Mouse (Mus musculus) liver, embryonic 14.5 days (tissue): ENCODE measurements at regions not wholly inside any gene's neighbourhood (a gene's known extent, or its start where the extent isn't known, plus 50 kb on each side); places are given as distances from the start of the nearest gene placed in this dataset.

Source experiments
- ATAC-seq: fragments of 200-750 bp; cut with Nextera tagmentation; 2 replicates; pipeline ENCODE4 v1.8.0; 2017; ENCODE audit warnings: moderate number of reproducible peaks, mild to moderate bottlenecking, moderate library complexity; ENCODE audit not compliant: insufficient read depth
- DNase-seq, 3 experiments: peaks; one replicate each; pipeline ENCODE4 v3.0.0-alpha.2; 2012 to 2013; ENCODE audit warnings: low read depth in 3 of 3, low spot score in 3 of 3
- H3K27ac ChIP-seq: fragments of 300-500 bp; sonication (generic); 2 replicates; pipeline ENCODE4 v1.5.1; 2014; ENCODE audit warnings: moderate library complexity, mild to moderate bottlenecking, control low read depth, inconsistent platforms
- H3K27me3 ChIP-seq: fragments of 300-500 bp; sonication (generic); 2 replicates; pipeline ENCODE4 v1.6.1; 2014; ENCODE audit warnings: mild to moderate bottlenecking, low read length, moderate library complexity; ENCODE audit not compliant: control insufficient read depth, insufficient read depth
- H3K36me3 ChIP-seq: fragments of 300-500 bp; sonication (generic); replicated peaks from 2 replicates; pipeline ENCODE4 v1.6.1; 2014; ENCODE audit warnings: low read depth; ENCODE audit not compliant: control insufficient read depth, insufficient read depth
- H3K4me1 ChIP-seq, 2 experiments: fragments of 200-500 bp in 1 of 2; fragments of 300-500 bp in 1 of 2; sonication (generic) in 1 of 2; replicated peaks; 2 replicates each; pipeline ENCODE4 v1.6.1; 2012 to 2014; ENCODE audit warnings: antibody characterized with exemption in 1 of 2, inconsistent platforms in 1 of 2, low read length in 1 of 2; ENCODE audit not compliant: control insufficient read depth in 2 of 2, insufficient read depth in 2 of 2
- H3K4me2 ChIP-seq: fragments of 300-500 bp; sonication (generic); 2 replicates; pipeline ENCODE4 v1.6.1; 2014; ENCODE audit warnings: low read depth, mild to moderate bottlenecking, control low read depth, moderate library complexity
- H3K4me3 ChIP-seq, 2 experiments: fragments of 200-500 bp in 1 of 2; fragments of 300-500 bp in 1 of 2; sonication (generic) in 1 of 2; 2 replicates each; pipeline ENCODE4 v1.5.1; 2012 to 2014; ENCODE audit warnings: low read depth in 2 of 2, low read length in 2 of 2, mild to moderate bottlenecking in 2 of 2, control low read depth in 1 of 2, inconsistent platforms in 1 of 2, moderate library complexity in 1 of 2; ENCODE audit not compliant: insufficient read depth in 1 of 2
- H3K9ac ChIP-seq: fragments of 300-500 bp; sonication (generic); replicated peaks from 2 replicates; pipeline ENCODE4 v1.6.1; 2014; ENCODE audit warnings: mild to moderate bottlenecking, control low read depth, moderate library complexity
- H3K9me3 ChIP-seq: fragments of 300-500 bp; sonication (generic); 2 replicates; pipeline ENCODE4 v1.6.1; 2016; ENCODE audit warnings: low read length, mixed read lengths; ENCODE audit not compliant: control insufficient read depth
- CTCF ChIP-seq: IDR thresholded peaks from 2 replicates; pipeline ENCODE4 v1.5.1; 2016; ENCODE audit warnings: antibody characterized with exemption, low read depth, control low read depth
- EP300 ChIP-seq: IDR thresholded peaks from 2 replicates; pipeline ENCODE4 v1.6.1; 2016; ENCODE audit warnings: antibody characterized with exemption, low read depth
- WGBS: fragments of 180-500 bp; shearing (Covaris S2); extraction: QIAGEN DNeasy Blood & Tissue Kit; methylation state at CpG from one replicate; pipeline ENCODE4 v1.1.7; 2014; ENCODE audit not compliant: insufficient replicate concordance; 5-methylcytosine and 5-hydroxymethylcytosine counted together

GRCm38 (mm10) chr13:41709475-41710227 is 103.9 kb downstream of the Tmem170b start:
- WGBS, result 36% methylated on average over 24 of the region's 24 CpGs
- H3K9me3 ChIP-seq, result no peaks in the 10 kb centered on the region
- no peak for ATAC-seq

GRCm38 (mm10) chr13:41712616-41713015 is 106.9 kb downstream of the Tmem170b start:
- Histone ChIP-seq H3K27me3 (no peaks in the 10 kb centered on the region), H3K27ac (no peak overlapping the region), H3K36me3 (no peaks in the 10 kb centered on the region), H3K9ac (no peak overlapping the region), H3K9me3 (no peaks in the 10 kb centered on the region), H3K4me2 (no peak overlapping the region), H3K4me3 (no peak overlapping the region), H3K4me1 (no peaks in the 10 kb centered on the region)
- TF ChIP-seq EP300 (no peak), CTCF (no peak)
- no peak for DNase-seq
- WGBS, result 66% methylated on average over 8 of the region's 8 CpGs
- ATAC-seq, result no peak

More at GRCm38 (mm10) chr13:41709475-41710227, 103.9 kb downstream of the Tmem170b start:
- no peaks in the 10 kb centered on the region for H3K4me1 ChIP-seq
- TF ChIP-seq EP300, result no peak
- peak; percentile 65 for TF ChIP-seq CTCF
- DNase-seq, result peak; percentile 24 to 26 (median 24)
- H3K27me3 ChIP-seq, result no peaks in the 10 kb centered on the region
- H3K4me3 ChIP-seq, result no peak overlapping the region
- no peaks in the 10 kb centered on the region for H3K36me3 ChIP-seq
- no peak overlapping the region for H3K27ac ChIP-seq
- H3K4me2 ChIP-seq, result no peak overlapping the region
- no peak overlapping the region for H3K9ac ChIP-seq
